Mouse (Mus musculus) testis, adult 2 months (tissue): ENCODE measurements around the gene 1700020D05Rik. TPM values are rescaled to one million over a fixed set of nuclear protein-coding genes. Genes with fewer than 3 reads are reported as not detected.

Experiments used
- H3K27ac ChIP-seq: fragments of 200-500 bp; 2 replicates; pipeline ENCODE4 v1.5.1; 2012; ENCODE audit warnings: low read depth, low read length; ENCODE audit not compliant: control insufficient read depth, insufficient read depth
- H3K27me3 ChIP-seq: fragments of 200-500 bp; 2 replicates; pipeline ENCODE4 v1.6.1; 2012; ENCODE audit warnings: mild to moderate bottlenecking, low read length, moderate library complexity; ENCODE audit not compliant: control insufficient read depth, insufficient read depth
- H3K36me3 ChIP-seq: fragments of 200-500 bp; 2 replicates; pipeline ENCODE4 v1.6.1; 2012; ENCODE audit warnings: mild to moderate bottlenecking, low read length; ENCODE audit not compliant: control insufficient read depth, insufficient read depth
- H3K4me1 ChIP-seq: fragments of 200-500 bp; 2 replicates; pipeline ENCODE4 v1.6.1; 2012; ENCODE audit warnings: low read length; ENCODE audit not compliant: control insufficient read depth, insufficient read depth
- H3K4me3 ChIP-seq: fragments of 200-500 bp; 2 replicates; pipeline ENCODE4 v1.5.1; 2012; ENCODE audit warnings: low read depth, mild to moderate bottlenecking, low read length, moderate library complexity, mixed read lengths; ENCODE audit not compliant: control insufficient read depth
- CTCF ChIP-seq: fragments of 200-500 bp; IDR thresholded peaks from 2 replicates; pipeline ENCODE4 v1.5.1; 2012; ENCODE audit warnings: low read depth, mild to moderate bottlenecking, inconsistent platforms, low read length, moderate library complexity; ENCODE audit not compliant: control insufficient read depth, insufficient read depth, insufficient replicate concordance
- POLR2A ChIP-seq: fragments of 200-500 bp; IDR thresholded peaks from 2 replicates; pipeline ENCODE4 v1.6.1; 2012; ENCODE audit warnings: low read depth, mild to moderate bottlenecking, inconsistent platforms, low read length, moderate library complexity; ENCODE audit not compliant: control insufficient read depth
- polyA plus RNA-seq: library from polyadenylated mRNA; depleted of rRNA; stranded (reverse); fragments of >200 nt; gene quantifications from 2 replicates; pipeline ENCODE4 v1.2.3, GENCODE M21; 2012

The 1700020D05Rik gene
- polyA plus RNA-seq, 1 experiment, result 289 TPM

GRCm38 (mm10) chr19:5471846-5472245 lies 31.7 kb downstream of the 1700020D05Rik start:
- H3K4me3 ChIP-seq, result no peak overlapping the region
- no peak overlapping the region for H3K27ac ChIP-seq
- TF ChIP-seq POLR2A, result no peak
- TF ChIP-seq CTCF, result no peak
- peaks cover 23% of the 10 kb centered on the region for H3K4me1 ChIP-seq
- H3K27me3 ChIP-seq, result no peaks in the 10 kb centered on the region
- no peaks in the 10 kb centered on the region; the same call in 1 of the 2 replicates for H3K36me3 ChIP-seq

GRCm38 (mm10) chr19:5468374-5468773 lies 35.2 kb downstream of the 1700020D05Rik start, which contains the start of gene Ctsw:
Ctsw (minus strand) TSS chr19:5468507.
- Histone ChIP-seq H3K36me3 (no peaks in the 10 kb centered on the region; the same call in 1 of the 2 replicates), H3K4me1 (peaks cover 1% of the 10 kb centered on the region; the same call in 1 of the 2 replicates)
- TF ChIP-seq CTCF (no peak), POLR2A (no peak)

GRCm38 (mm10) chr19:5466916-5467500 lies 36.6 kb downstream of the 1700020D05Rik start:
- H3K27ac ChIP-seq, result no peak overlapping the region
- no peaks in the 10 kb centered on the region for H3K27me3 ChIP-seq
- TF ChIP-seq POLR2A (no peak), CTCF (no peak)
- H3K36me3 ChIP-seq, result no peaks in the 10 kb centered on the region; the same call in 1 of the 2 replicates
- no peaks in the 10 kb centered on the region for H3K4me1 ChIP-seq
- H3K4me3 ChIP-seq, result no peak overlapping the region

More at GRCm38 (mm10) chr19:5468374-5468773, 35.2 kb downstream of the 1700020D05Rik start, which contains the start of gene Ctsw:
- H3K4me3 ChIP-seq, result no peak within 1 kb of the TSS
- no peaks in the 10 kb centered on the region for H3K27me3 ChIP-seq
- no peak within 1 kb of the TSS for H3K27ac ChIP-seq

- no peak overlapping the region for H3K27ac ChIP-seq
- H3K4me1 ChIP-seq, result peaks cover 3% of the 10 kb centered on the region
- no peak overlapping the region for H3K4me3 ChIP-seq
- no peak for TF ChIP-seq CTCF
- no peak for TF ChIP-seq POLR2A
- no peaks in the 10 kb centered on the region for H3K27me3 ChIP-seq
- H3K36me3 ChIP-seq, result no peaks in the 10 kb centered on the region; the same call in 1 of the 2 replicates
Observed at GRCm38 (mm10) chr19:5465037-5465436, 38.5 kb downstream of the 1700020D05Rik start.

DNA sequence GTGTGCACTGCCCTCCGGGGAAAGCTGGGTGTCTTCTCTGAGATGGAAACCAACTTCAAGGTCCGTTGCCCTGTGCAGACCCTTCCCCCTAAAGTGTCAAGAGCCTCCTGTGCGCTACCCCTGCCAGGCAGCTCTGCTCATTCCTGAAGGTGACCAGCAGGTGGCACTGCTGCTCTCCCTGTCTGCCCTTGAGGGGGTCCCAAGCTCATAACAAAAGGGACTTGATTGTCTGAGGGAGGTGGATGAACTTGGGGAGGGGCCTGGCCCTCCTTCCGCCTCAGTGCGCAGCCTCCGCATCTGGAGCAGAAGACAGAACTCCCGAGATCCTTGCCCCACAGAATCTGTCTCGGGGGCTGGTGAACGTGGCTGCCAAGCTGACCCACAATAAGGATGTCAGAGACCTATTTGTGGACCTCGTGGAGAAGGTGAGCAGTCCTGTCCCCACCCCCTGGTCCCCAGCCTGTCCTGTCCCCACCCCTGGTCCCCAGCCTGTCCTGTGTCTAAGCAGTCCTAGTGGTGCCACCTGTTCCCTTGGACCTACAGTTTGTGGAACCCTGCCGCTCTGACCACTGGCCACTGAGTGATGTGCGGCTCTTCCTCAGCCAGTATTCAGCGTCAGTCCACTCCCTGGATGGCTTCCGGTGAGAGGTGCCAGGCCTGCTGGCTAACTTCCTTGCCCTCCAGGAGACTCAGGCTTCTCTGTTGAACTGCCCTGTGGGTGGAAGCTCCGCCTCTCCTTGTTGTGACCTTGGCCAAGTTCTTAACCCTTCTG lies 39.6 kb downstream of the 1700020D05Rik start:
- Histone ChIP-seq H3K27me3 (no peaks in the 10 kb centered on the region), H3K27ac (no peak overlapping the region), H3K4me1 (peaks cover 3% of the 10 kb centered on the region), H3K4me3 (no peak overlapping the region), H3K36me3 (no peaks in the 10 kb centered on the region; the same call in 1 of the 2 replicates)
- peak; percentile 75; the same call in 1 of the 2 replicates for TF ChIP-seq CTCF
- TF ChIP-seq POLR2A, result no peak

GRCm38 (mm10) chr19:5463212-5463611 lies 40.4 kb downstream of the 1700020D05Rik start:
- Histone ChIP-seq H3K27me3 (no peaks in the 10 kb centered on the region), H3K4me1 (peaks cover 3% of the 10 kb centered on the region), H3K4me3 (no peak overlapping the region), H3K27ac (no peak overlapping the region), H3K36me3 (no peaks in the 10 kb centered on the region; the same call in 1 of the 2 replicates)
- TF ChIP-seq POLR2A (no peak), CTCF (no peak)

- H3K4me3 ChIP-seq, result no peak overlapping the region
- no peak for TF ChIP-seq CTCF
- no peak for TF ChIP-seq POLR2A
- H3K36me3 ChIP-seq, result no peaks in the 10 kb centered on the region
- peaks cover 18% of the 10 kb centered on the region for H3K4me1 ChIP-seq
- no peak overlapping the region for H3K27ac ChIP-seq
- H3K27me3 ChIP-seq, result no peaks in the 10 kb centered on the region
Observed at GRCm38 (mm10) chr19:5461411-5461810, 42.2 kb downstream of the 1700020D05Rik start.
